Mouse (Mus musculus) adrenal gland, postnatal 14 days (tissue): ENCODE results near the gene Trim59. TPM values are rescaled to one million over a fixed set of nuclear protein-coding genes. Genes with fewer than 3 reads are reported as not detected.
"Not testable (repeated sequence)": the region's sequence is repeated elsewhere in the genome, so short reads cannot be mapped to it uniquely, and the experiment has no call there.

Experiments
- DNase-seq: peaks from one replicate; pipeline ENCODE4 v3.0.0; 2021; ENCODE audit warnings: mixed read lengths
- long read RNA-seq, 2 experiments: library from polyadenylated mRNA; stranded (forward); transcript quantifications; one replicate each; pipeline ENCODE4 v2.0.0; 2021
- total RNA-seq: library from RNA; stranded (reverse); gene quantifications from 2 replicates; pipeline ENCODE4 v1.2.3, GENCODE M21; 2021

Trim59 gene
- total RNA-seq = 17.2 and 17.8 TPM in 2 replicates
- long read RNA-seq, experiment 1, partial matches to known transcripts = 0 of 11 reads
- long read RNA-seq, experiment 1, other reads (novel, unspliced or antisense) = 6 of 11 reads
- long read RNA-seq, experiment 2, transcript Trim59-201 (3 exons, 2,939 nt) = major isoform, 5 of 11 reads
- long read RNA-seq, experiment 2, partial matches to known transcripts = 0 of 11 reads
- long read RNA-seq, experiment 2, other reads (novel, unspliced or antisense) = 6 of 11 reads

GRCm38 (mm10) chr3:69044645-69045399 is at the start of gene Trim59:
Gene Trim59, minus strand, starts transcription at chr3:69044755.
- peak; percentile 95 for DNase-seq

- no peak for DNase-seq
Measured at GRCm38 (mm10) chr3:69064005-69064404, 19.4 kb upstream of the Trim59 start.

- DNase-seq = no peak
Measured at GRCm38 (mm10) chr3:69062764-69063163, 18.2 kb upstream of the Trim59 start.

- no peak for DNase-seq
Measured at GRCm38 (mm10) chr3:69060672-69061071, 16.1 kb upstream of the Trim59 start.

- no peak for DNase-seq
Measured at GRCm38 (mm10) chr3:69055871-69056270, 11.3 kb upstream of the Trim59 start.

- no peak for DNase-seq
Measured at GRCm38 (mm10) chr3:69054760-69055432, 10.3 kb upstream of the Trim59 start.

GRCm38 (mm10) chr3:69051894-69052293 is 7.3 kb upstream of the Trim59 start:
- no peak for DNase-seq

GRCm38 (mm10) chr3:69049011-69049410 is 4.5 kb upstream of the Trim59 start:
- DNase-seq = no peak

- no peak for DNase-seq
Measured at GRCm38 (mm10) chr3:69047684-69048083, 3.1 kb upstream of the Trim59 start.

GRCm38 (mm10) chr3:69046509-69046908 is 2.0 kb upstream of the Trim59 start:
- DNase-seq = no peak

GRCm38 (mm10) chr3:69045750-69046149 is 1.2 kb upstream of the Trim59 start:
- no peak for DNase-seq

GRCm38 (mm10) chr3:69045400-69045703 is 797 bp upstream of the Trim59 start:
- no peak for DNase-seq

GRCm38 (mm10) chr3:69044167-69044591 is 376 bp downstream of the Trim59 start:
- DNase-seq = no peak

- no peak for DNase-seq
Measured at GRCm38 (mm10) chr3:69041298-69041697, 3.3 kb downstream of the Trim59 start.

- no peak for DNase-seq
Measured at GRCm38 (mm10) chr3:69040105-69040504, 4.5 kb downstream of the Trim59 start.

GRCm38 (mm10) chr3:69026133-69026783 is 18.3 kb downstream of the Trim59 start:
- no peak for DNase-seq

GRCm38 (mm10) chr3:69020764-69021163 is 23.8 kb downstream of the Trim59 start:
- DNase-seq = no peak

- peak; percentile 15 for DNase-seq
Measured at GRCm38 (mm10) chr3:69020285-69020684, 24.3 kb downstream of the Trim59 start.

GRCm38 (mm10) chr3:69018635-69019034 is 25.9 kb downstream of the Trim59 start:
- not testable (repeated sequence) for DNase-seq

- no peak for DNase-seq
Measured at GRCm38 (mm10) chr3:69017181-69017580, 27.4 kb downstream of the Trim59 start.

GRCm38 (mm10) chr3:69008873-69009272 is 35.7 kb downstream of the Trim59 start:
- DNase-seq = no peak

GRCm38 (mm10) chr3:69006246-69006760 is 38.3 kb downstream of the Trim59 start:
- DNase-seq = peak; percentile 17
